Mouse (Mus musculus): ENCODE measurements around the gene Ntng2. TPM values are rescaled to one million over a fixed set of nuclear protein-coding genes. Genes with fewer than 3 reads are reported as not detected.
A peak's percentile ranks its signal among the peaks of the same experiment; 100 is the strongest.

The Ntng2 gene
- polyA plus RNA-seq, 1 experiment = 44.7 TPM

DNA sequence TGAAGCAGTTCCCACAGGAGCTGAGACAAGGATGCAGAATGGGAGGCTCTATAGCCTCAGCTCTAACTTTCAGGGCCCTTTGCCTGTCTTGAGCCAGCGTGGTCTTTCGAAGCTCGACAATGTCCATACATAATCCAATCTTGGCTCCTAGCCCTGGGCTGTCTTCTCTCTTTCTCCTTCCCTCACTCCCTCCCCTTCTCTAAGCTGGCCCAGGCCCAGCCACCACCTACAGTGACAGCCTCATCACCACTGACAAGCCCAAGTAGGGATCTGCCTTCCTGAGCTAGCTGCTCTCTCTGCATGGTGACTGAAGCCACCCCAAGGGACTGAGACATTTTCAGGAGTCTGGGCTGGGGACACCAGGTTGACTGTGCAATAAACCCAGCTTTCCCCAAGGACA lies 6.5 kb downstream of the Ntng2 start:
- Histone ChIP-seq H3K4me1 (ENCODE audit: control insufficient read depth, insufficient read depth, low read length) (no peaks in the 10 kb centered on the region; the same call in 1 of the 2 replicates), H3K4me3 (replicated peaks; ENCODE audit: extremely low read depth, low read depth, low read length) (no peak overlapping the region)
- no peak for DNase-seq
- TF ChIP-seq POLR2A (IDR thresholded peaks at IDR 0.05; ENCODE audit: borderline replicate concordance, extremely low read depth, low read depth, low read length) = no peak
- WGBS = 74% methylated on average over 3 of the region's 3 CpGs

- H3K4me1 ChIP-seq (ENCODE audit: control insufficient read depth, insufficient read depth, low read length) = no peaks in the 10 kb centered on the region; the same call in 1 of the 2 replicates
- H3K4me3 ChIP-seq (replicated peaks; ENCODE audit: extremely low read depth, low read depth, low read length) = no peak overlapping the region
- 50% methylated on average over 10 of the region's 10 CpGs for WGBS
- no peak for DNase-seq
- TF ChIP-seq CTCF (IDR thresholded peaks at IDR 0.05; ENCODE audit: insufficient read depth, low read length) (peak; percentile 25; the same call in 1 of the 2 replicates), POLR2A (IDR thresholded peaks at IDR 0.05; ENCODE audit: borderline replicate concordance, extremely low read depth, low read depth, low read length) (no peak)
Observed at GRCm38 (mm10) chr2:29245341-29245779, 7.4 kb downstream of the Ntng2 start.

- TF ChIP-seq POLR2A (IDR thresholded peaks at IDR 0.05; ENCODE audit: borderline replicate concordance, extremely low read depth, low read depth, low read length) (no peak), CTCF (IDR thresholded peaks at IDR 0.05; ENCODE audit: insufficient read depth, low read length) (no peak)
- Histone ChIP-seq H3K4me3 (replicated peaks; ENCODE audit: extremely low read depth, low read depth, low read length) (no peak overlapping the region), H3K4me1 (ENCODE audit: control insufficient read depth, insufficient read depth, low read length) (no peaks in the 10 kb centered on the region)
- 72% methylated on average over 17 of the region's 17 CpGs for WGBS
- DNase-seq = no peak
Observed at GRCm38 (mm10) chr2:29239329-29239728, 13.5 kb downstream of the Ntng2 start.

DNA sequence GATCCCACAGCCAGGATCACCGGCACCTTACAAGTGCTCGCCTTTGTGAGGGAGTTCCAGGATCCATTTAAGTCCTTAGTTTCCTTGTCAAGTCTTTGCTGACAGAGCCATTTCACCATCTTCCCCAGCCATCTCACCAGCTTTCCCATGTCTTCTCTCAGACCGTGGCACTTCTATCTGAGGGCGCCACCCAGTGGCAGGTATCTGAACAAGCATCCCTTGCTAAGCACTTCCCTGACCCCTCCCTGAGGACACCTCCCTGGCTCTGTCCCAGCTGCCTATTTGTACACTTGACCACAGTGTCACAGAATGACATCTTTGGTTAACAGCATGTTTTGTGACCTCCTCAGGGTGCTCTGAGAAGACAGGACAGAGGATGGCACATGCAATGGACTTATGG lies 15.2 kb downstream of the Ntng2 start:
- WGBS = 33% methylated on average over 4 of the region's 4 CpGs
- peak; percentile 60 for DNase-seq
- peak; percentile 77 for TF ChIP-seq CTCF (IDR thresholded peaks at IDR 0.05; ENCODE audit: insufficient read depth, low read length)
- TF ChIP-seq POLR2A (IDR thresholded peaks at IDR 0.05; ENCODE audit: borderline replicate concordance, extremely low read depth, low read depth, low read length) = no peak
- Histone ChIP-seq H3K4me3 (replicated peaks; ENCODE audit: extremely low read depth, low read depth, low read length) (no peak overlapping the region), H3K4me1 (ENCODE audit: control insufficient read depth, insufficient read depth, low read length) (no peaks in the 10 kb centered on the region)

DNA sequence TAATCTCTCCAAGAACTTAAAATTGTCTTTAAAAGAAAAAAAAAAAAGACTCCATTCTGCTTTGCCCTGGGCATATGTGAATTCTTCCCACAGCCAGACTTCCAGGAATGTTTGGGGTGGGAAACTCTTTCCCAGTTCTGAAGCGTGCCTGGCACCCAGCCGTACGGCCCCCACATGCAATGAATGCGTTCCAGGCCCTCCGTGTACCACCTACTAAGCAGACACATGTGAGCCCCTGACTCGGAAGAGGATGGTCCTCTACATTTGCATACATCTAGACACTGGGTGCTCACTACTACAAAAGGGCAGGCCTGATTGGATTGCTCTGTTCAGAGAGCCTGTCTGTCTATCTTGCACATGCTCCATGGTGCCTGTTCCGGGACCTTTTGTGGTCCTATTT lies 17.0 kb downstream of the Ntng2 start:
- 87% methylated on average over 7 of the region's 7 CpGs for WGBS
- H3K4me3 ChIP-seq (replicated peaks; ENCODE audit: extremely low read depth, low read depth, low read length) = no peak overlapping the region
- H3K4me1 ChIP-seq (ENCODE audit: control insufficient read depth, insufficient read depth, low read length) = no peaks in the 10 kb centered on the region
- DNase-seq = no peak
- TF ChIP-seq POLR2A (IDR thresholded peaks at IDR 0.05; ENCODE audit: borderline replicate concordance, extremely low read depth, low read depth, low read length) (no peak), CTCF (IDR thresholded peaks at IDR 0.05; ENCODE audit: insufficient read depth, low read length) (no peak)

DNA sequence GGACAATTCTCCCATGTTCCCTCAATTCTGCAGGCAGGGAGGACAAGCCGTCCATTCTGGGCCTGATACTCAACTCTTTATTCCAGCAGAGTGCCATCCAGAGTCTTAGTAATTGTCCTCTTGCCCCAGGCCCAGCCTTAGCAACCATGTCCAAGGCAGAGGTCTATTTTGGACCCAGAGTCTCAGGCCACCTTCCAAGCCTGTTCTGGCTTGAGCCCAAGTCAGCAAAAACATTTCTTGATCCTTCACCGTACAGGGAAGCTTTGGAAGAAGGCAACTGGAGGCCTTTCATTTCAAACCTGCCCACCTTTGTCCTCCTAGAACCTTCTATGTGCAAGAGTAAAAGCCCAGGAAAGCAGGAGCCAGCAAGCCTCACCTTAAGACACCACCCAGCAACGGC lies 17.8 kb downstream of the Ntng2 start:
- TF ChIP-seq CTCF (IDR thresholded peaks at IDR 0.05; ENCODE audit: insufficient read depth, low read length) (no peak), POLR2A (IDR thresholded peaks at IDR 0.05; ENCODE audit: borderline replicate concordance, extremely low read depth, low read depth, low read length) (no peak)
- DNase-seq = no peak
- Histone ChIP-seq H3K4me3 (replicated peaks; ENCODE audit: extremely low read depth, low read depth, low read length) (no peak overlapping the region), H3K4me1 (ENCODE audit: control insufficient read depth, insufficient read depth, low read length) (no peaks in the 10 kb centered on the region)
- WGBS = 60% methylated on average over 3 of the region's 3 CpGs

- TF ChIP-seq CTCF (IDR thresholded peaks at IDR 0.05; ENCODE audit: insufficient read depth, low read length) = no peak
- TF ChIP-seq POLR2A (IDR thresholded peaks at IDR 0.05; ENCODE audit: borderline replicate concordance, extremely low read depth, low read depth, low read length) = no peak
- 66% methylated on average over 4 of the region's 4 CpGs for whole genome bisulfite sequencing
Observed at GRCm38 (mm10) chr2:29234002-29234401, 18.8 kb downstream of the Ntng2 start.

DNA sequence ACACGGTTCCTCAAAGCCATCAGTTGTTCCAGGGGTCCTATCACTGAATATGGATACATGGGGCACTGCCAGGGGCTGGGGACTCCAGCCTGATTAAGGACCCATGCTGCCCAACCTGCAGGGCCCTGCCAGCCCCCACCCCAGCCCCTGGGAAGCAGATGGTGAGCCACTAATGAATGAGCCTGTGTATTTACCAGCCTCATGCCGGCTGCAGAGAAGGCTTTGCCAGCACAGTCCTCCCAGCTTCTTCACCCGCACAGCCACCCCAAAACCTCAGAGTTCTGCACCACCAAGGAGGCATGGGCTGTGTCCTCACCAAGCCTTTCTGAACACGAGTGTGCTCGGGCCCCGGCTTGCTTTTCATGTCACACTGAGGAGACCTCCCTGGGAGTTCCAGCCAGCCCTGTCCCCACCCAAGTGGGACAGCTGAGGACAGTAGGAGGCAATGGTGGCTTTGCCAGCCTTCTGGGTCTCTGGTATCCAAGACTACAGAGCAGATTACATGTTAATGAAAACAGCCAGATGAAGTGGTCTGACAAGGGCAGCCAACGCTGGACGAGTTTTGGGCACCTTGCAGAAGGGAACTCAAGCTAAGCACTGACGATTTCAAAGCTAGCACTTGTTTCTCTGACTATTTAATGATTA lies 22.5 kb downstream of the Ntng2 start:
- 64% methylated on average over 9 of the region's 9 CpGs for whole genome bisulfite sequencing
- Histone ChIP-seq H3K4me3 (replicated peaks; ENCODE audit: extremely low read depth, low read depth, low read length) (no peak overlapping the region), H3K4me1 (ENCODE audit: control insufficient read depth, insufficient read depth, low read length) (no peaks in the 10 kb centered on the region)
- no peak for DNase-seq
- TF ChIP-seq POLR2A (IDR thresholded peaks at IDR 0.05; ENCODE audit: borderline replicate concordance, extremely low read depth, low read depth, low read length) (no peak), CTCF (IDR thresholded peaks at IDR 0.05; ENCODE audit: insufficient read depth, low read length) (no peak)

More at GRCm38 (mm10) chr2:29234002-29234401, 18.8 kb downstream of the Ntng2 start:
- Histone ChIP-seq H3K4me1 (ENCODE audit: control insufficient read depth, insufficient read depth, low read length) (no peaks in the 10 kb centered on the region), H3K4me3 (replicated peaks; ENCODE audit: extremely low read depth, low read depth, low read length) (no peak overlapping the region)
- DNase-seq = no peak

DNA sequence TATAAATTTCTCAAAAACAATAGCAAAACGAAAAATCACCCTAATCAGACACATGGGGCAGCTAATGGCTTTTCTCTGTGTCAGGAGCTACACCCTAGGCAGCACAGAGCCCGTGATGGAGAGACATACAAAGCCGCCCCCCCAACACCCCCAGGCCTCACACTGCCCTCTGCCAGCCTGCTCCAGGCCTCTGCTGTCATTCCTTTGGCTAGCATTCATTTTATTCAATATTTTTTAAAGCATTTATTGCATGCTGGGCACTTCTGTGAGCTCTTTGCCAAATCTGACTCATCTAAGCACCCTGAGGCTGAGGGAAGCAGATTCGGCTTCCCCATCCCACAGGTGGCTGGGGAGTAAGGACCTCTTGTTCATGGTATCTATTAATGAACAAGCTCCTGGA lies 26.1 kb downstream of the Ntng2 start:
- DNase-seq = no peak
- no peak overlapping the region for H3K4me3 ChIP-seq (replicated peaks; ENCODE audit: extremely low read depth, low read depth, low read length)
- TF ChIP-seq POLR2A (IDR thresholded peaks at IDR 0.05; ENCODE audit: borderline replicate concordance, extremely low read depth, low read depth, low read length) = no peak
- no peak for TF ChIP-seq CTCF (IDR thresholded peaks at IDR 0.05; ENCODE audit: insufficient read depth, low read length)
- no peaks in the 10 kb centered on the region for H3K4me1 ChIP-seq (ENCODE audit: control insufficient read depth, insufficient read depth, low read length)
- 76% methylated on average over 4 of the region's 4 CpGs for WGBS

- WGBS = 61% methylated on average over 7 of the region's 7 CpGs
- TF ChIP-seq POLR2A (IDR thresholded peaks at IDR 0.05; ENCODE audit: borderline replicate concordance, extremely low read depth, low read depth, low read length) = no peak
- no peak for TF ChIP-seq CTCF (IDR thresholded peaks at IDR 0.05; ENCODE audit: insufficient read depth, low read length)
Observed at GRCm38 (mm10) chr2:29223591-29224262, 29.1 kb downstream of the Ntng2 start.

More at GRCm38 (mm10) chr2:29223591-29224262, 29.1 kb downstream of the Ntng2 start:
- no peak overlapping the region for H3K4me3 ChIP-seq (replicated peaks; ENCODE audit: extremely low read depth, low read depth, low read length)
- no peaks in the 10 kb centered on the region for H3K4me1 ChIP-seq (ENCODE audit: control insufficient read depth, insufficient read depth, low read length)
- no peak for DNase-seq

Data from lung, adult 2 months (tissue).